Mouse (Mus musculus): ENCODE measurements around the gene Zer1.
"Not testable (repeated sequence)": the region's sequence is repeated elsewhere in the genome, so short reads cannot be mapped to it uniquely, and the experiment has no call there.

DNA sequence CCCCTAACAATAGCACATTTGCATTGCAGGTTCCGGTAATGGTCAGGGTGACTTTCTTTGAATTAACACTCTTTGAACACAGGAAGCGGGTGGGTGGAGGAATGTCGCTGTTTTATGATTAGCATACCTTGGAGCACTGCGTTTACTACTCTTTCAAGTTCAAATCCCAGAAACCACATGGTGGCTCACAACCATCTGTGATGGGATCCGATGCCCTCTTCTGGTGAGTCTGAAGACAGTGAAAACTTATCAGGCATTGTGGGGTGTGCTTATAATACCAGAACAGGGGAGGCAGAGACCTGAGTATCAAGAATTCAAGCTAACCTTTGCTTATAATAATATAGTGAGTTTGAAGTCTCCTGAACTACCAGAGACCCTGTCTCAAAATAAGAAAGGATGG lies 6.9 kb upstream of the Zer1 start:
- TF ChIP-seq CTCF (IDR thresholded peaks at IDR 0.05; ENCODE audit: control insufficient read depth, insufficient read depth, insufficient replicate concordance, low read depth, low read length); POLR2A (IDR thresholded peaks at IDR 0.05; ENCODE audit: control insufficient read depth, low read depth, low read length): not testable (repeated sequence)
